Mouse (Mus musculus) liver, postnatal 0 days (tissue): Measurements from ENCODE around the gene Ptch2. TPM values are rescaled to one million over a fixed set of nuclear protein-coding genes. Genes with fewer than 3 reads are reported as not detected.

Experiments
- ATAC-seq: fragments of 200-750 bp; cut with Nextera tagmentation; 2 replicates; pipeline ENCODE4 v1.8.0; 2017; ENCODE audit warnings: mild to moderate bottlenecking, moderate library complexity
- DNase-seq: peaks from one replicate; pipeline ENCODE4 v3.0.0-alpha.2; 2016
- H3K27ac ChIP-seq: fragments of 300-500 bp; sonication (generic); 2 replicates; pipeline ENCODE4 v1.5.1; 2014; ENCODE audit warnings: antibody characterized with exemption, moderate library complexity, mild to moderate bottlenecking, low read depth
- H3K27me3 ChIP-seq: fragments of 300-500 bp; sonication (generic); 2 replicates; pipeline ENCODE4 v1.6.1; 2014; ENCODE audit warnings: low read length, control low read depth, mixed read lengths; ENCODE audit not compliant: insufficient read depth
- H3K36me3 ChIP-seq: fragments of 300-500 bp; sonication (generic); replicated peaks from 2 replicates; pipeline ENCODE4 v1.6.1; 2014; ENCODE audit warnings: mild to moderate bottlenecking, control low read depth, low read length, moderate library complexity, mixed read lengths; ENCODE audit not compliant: insufficient read depth
- H3K4me1 ChIP-seq: fragments of 300-500 bp; sonication (generic); 2 replicates; pipeline ENCODE4 v1.6.1; 2014; ENCODE audit warnings: antibody characterized with exemption, mild to moderate bottlenecking, control low read depth; ENCODE audit not compliant: insufficient read depth
- H3K4me2 ChIP-seq: fragments of 300-500 bp; sonication (generic); 2 replicates; pipeline ENCODE4 v1.6.1; 2014; ENCODE audit warnings: low read depth, mild to moderate bottlenecking, low read length, moderate library complexity, mixed read lengths
- H3K4me3 ChIP-seq: fragments of 300-500 bp; sonication (generic); 2 replicates; pipeline ENCODE4 v1.5.1; 2014; ENCODE audit warnings: low read depth, low read length
- H3K9ac ChIP-seq: fragments of 300-500 bp; sonication (generic); replicated peaks from 2 replicates; pipeline ENCODE4 v1.6.1; 2014; ENCODE audit warnings: mild to moderate bottlenecking, moderate library complexity
- H3K9me3 ChIP-seq: fragments of 300-500 bp; sonication (generic); 2 replicates; pipeline ENCODE4 v1.6.1; 2016; ENCODE audit warnings: mild to moderate bottlenecking, control low read depth, low read length, mixed read lengths
- CTCF ChIP-seq: sonication (generic); IDR thresholded peaks from 2 replicates; pipeline ENCODE4 v1.5.1; 2016; ENCODE audit warnings: antibody characterized with exemption, low read depth
- EP300 ChIP-seq: IDR thresholded peaks from 2 replicates; pipeline ENCODE4 v1.6.1; 2016; ENCODE audit warnings: antibody characterized with exemption, low read depth, mild to moderate bottlenecking
- WGBS: fragments of 180-500 bp; shearing (Covaris S2); extraction: QIAGEN DNeasy Blood & Tissue Kit; methylation state at CpG from one replicate; pipeline ENCODE4 v1.1.7; 2014; ENCODE audit not compliant: insufficient replicate concordance; 5-methylcytosine and 5-hydroxymethylcytosine counted together
- microRNA-seq: library from miRNA; unstranded; fragments of <30 nt; microRNA quantifications from one replicate; pipeline ENCODE4, GENCODE M21; 2016
- polyA plus RNA-seq: library from polyadenylated mRNA; unstranded; fragments of >200 nt; fragmentation: Nextera tagmentation; extraction: Ambion mirVana; gene quantifications from 2 replicates; pipeline ENCODE4 v1.2.1, GENCODE M21; 2015

Ptch2 gene
- polyA plus RNA-seq, 1 experiment from 2014 or later, result 0.52 TPM

GRCm38 (mm10) chr4:117161183-117161582 is 65.3 kb downstream of the Ptch2 start:
- H3K4me3 ChIP-seq, result no peak overlapping the region
- H3K9me3 ChIP-seq, result no peaks in the 10 kb centered on the region
- no peaks in the 10 kb centered on the region for H3K4me1 ChIP-seq
- no peak for ATAC-seq
- peaks cover 46% of the 10 kb centered on the region for H3K36me3 ChIP-seq
- no peak overlapping the region for H3K9ac ChIP-seq
- DNase-seq, result no peak
- no peak overlapping the region for H3K4me2 ChIP-seq
- no peaks in the 10 kb centered on the region for H3K27me3 ChIP-seq
- WGBS, result 81% methylated on average over 4 of the region's 4 CpGs
- no peak overlapping the region for H3K27ac ChIP-seq
- TF ChIP-seq CTCF (no peak), EP300 (no peak)

Small RNA genes within 50 kb of the gene (microRNA-seq; reads per million reads assigned to microRNA genes)
- gene Gm22398, result not detected

Other genes starting within 250 kb of the Ptch2 start
- gene Zswim5, start 218.7 kb upstream of the Ptch2 start, polyA plus RNA-seq, result 0.06 TPM in 2 replicates
- gene Urod, start 101.7 kb upstream of the Ptch2 start, polyA plus RNA-seq, result 245 and 255 TPM in 2 replicates
- gene Hectd3, start 100.8 kb upstream of the Ptch2 start, polyA plus RNA-seq, result 4.7 and 5.2 TPM in 2 replicates
- gene Eif2b3, start 76.7 kb upstream of the Ptch2 start, polyA plus RNA-seq, result 18.4 and 18.5 TPM in 2 replicates
- 2.3 and 2.5 TPM in 2 replicates for gene Btbd19, start 29.6 kb downstream of the Ptch2 start, polyA plus RNA-seq
- 0.33 TPM in 1 of 2 replicates, not detected in the other for gene Tctex1d4, start 30.7 kb downstream of the Ptch2 start, polyA plus RNA-seq
- gene Plk3, start 37.9 kb downstream of the Ptch2 start, polyA plus RNA-seq, result 4.8 TPM in 2 replicates
- 543 and 557 TPM in 2 replicates for gene Rps8, start 60.2 kb downstream of the Ptch2 start, polyA plus RNA-seq
- gene Kif2c, start 86.6 kb downstream of the Ptch2 start, polyA plus RNA-seq, result 10.7 and 11.8 TPM in 2 replicates
- gene Tmem53, start 155.9 kb downstream of the Ptch2 start, polyA plus RNA-seq, result 48.6 and 57.1 TPM in 2 replicates
- not detected in 2 replicates for gene Armh1, start 156.1 kb downstream of the Ptch2 start, polyA plus RNA-seq